Mouse (Mus musculus) layer of hippocampus, adult 9-10 months (tissue): Measurements from ENCODE around the gene Myo9a.
"Not testable (repeated sequence)": the region's sequence is repeated elsewhere in the genome, so short reads cannot be mapped to it uniquely, and the experiment has no call there.

ENCODE experiments used
- DNase-seq: peaks from one replicate; pipeline ENCODE4 v3.0.0; 2022; ENCODE audit warnings: low spot score

Gene Myo9a

DNA sequence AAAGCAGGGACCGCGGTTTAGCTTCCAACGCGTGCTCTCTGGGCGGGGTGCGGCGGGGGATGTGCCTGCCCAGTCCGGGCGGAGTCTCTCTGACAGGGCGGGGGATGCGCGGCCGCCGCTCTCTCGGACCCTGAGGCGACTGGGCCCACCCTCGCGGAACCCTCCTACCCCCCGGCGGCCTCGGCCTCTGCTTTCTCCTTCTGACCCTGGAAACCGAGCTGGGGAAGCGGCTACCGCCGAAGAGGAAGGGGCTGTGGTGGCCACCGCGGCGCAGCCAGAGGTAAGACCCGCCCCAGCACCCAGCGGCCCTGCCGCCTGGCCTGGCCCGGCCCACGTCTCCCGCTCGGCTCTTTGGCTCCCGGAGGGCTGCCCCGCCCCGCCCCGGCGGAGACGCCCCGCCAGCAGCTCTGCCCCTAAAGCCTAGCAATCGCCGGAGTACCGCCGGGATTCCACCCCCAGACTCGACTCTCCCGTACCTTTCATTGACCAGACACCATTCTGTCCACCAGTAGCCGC lies 428 bp downstream of the Myo9a start:
- DNase-seq: no peak

DNA sequence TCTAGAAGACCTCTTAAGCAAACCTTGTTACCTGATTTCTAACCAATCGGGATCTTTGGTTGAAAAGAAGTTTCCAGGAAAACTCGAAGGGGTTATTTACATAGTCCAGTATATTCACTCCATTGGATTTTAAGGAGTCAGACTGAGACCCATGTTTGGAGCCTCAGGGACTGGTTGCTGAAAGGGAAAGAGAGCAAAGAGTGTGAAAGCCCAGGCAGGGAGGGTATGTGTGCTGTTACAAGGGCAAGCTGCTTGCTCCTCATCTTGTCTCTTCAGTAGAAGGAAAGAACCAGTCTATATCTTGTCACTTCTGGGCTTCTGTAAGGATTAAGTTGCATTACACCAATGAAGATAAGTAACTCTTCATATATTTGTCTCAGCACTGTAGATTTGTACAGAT lies 1.3 kb downstream of the Myo9a start:
- no peak for DNase-seq

DNA sequence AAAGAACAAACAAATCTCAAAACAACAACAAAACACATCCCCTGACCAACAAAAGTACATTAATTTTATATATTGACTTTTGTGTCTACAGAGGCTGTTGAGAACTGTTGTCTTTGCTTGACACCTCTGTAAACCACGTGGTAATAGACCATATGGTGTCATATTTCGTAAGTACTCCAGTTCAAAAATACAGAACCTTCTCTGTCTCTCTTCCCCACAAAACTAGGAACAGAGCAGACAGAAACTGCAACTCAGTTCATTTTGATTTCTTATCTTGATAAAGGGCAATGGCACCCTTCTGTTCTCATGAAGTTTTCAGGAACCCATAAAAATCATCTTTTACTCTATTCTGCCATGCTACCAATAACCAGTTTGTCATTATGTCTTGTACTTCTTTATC lies 4.5 kb downstream of the Myo9a start:
- no peak for DNase-seq

DNA sequence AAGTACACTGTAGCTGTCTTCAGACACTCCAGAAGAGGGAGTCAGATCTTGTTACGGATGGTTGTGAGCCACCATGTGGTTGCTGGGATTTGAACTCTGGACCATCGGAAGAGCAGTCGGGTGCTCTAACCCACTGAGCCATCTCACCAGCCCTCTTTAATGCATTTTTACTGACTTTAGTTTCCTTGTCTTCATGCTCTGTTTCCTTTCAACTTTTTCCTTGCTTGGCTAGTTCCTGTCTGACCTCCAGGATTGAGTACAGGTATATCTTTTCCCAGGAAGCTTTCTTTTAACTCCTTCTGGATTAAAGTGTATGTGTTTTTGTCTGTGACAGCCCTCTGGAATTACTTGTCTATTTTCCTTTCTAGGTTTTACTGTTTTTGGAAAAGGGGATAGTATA lies 6.3 kb downstream of the Myo9a start:
- DNase-seq: not testable (repeated sequence)

DNA sequence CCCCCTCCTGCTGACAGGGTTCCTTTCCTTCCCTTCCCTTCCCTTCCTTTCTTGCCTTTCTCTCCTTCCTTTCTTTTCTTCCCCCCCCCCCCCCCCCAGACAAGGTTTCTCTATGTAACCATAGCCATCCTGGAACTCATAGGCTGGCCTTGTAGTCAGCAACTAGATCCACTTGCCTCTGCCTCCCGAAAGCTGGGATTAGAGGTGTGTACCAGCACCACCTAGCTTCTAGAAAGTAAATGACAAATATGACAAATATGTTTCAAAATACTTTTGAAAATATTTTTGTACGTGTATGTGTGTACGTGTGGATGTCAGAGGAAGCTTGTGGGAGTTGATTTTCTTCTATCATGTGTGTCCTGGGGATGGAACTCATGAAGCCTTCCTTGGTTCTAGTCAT lies 9.8 kb downstream of the Myo9a start:
- no peak for DNase-seq

DNA sequence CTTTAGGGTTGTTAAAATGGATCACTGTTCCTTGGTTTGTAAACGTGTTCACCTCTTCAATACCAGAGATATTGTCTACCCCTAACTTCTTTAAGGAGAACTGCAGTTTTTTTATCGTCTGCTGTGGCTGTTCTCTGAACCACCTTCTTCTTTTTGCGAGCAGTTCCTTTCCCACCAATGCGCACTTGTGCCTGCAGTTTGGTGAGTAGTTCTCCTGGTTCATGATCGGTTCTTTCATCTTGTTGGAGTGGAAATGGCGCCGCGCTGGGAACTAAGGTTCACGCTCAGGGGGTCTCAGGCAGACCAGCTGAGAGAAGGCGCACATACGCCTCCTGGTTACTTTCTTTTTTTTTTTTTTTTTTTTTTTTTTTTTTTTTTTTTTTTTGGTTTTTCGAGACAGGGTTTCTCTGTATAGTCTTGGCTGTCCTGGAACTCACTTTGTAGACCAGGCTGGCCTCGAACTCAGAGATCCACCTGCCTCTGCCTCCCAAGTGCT lies 16.3 kb downstream of the Myo9a start:
- not testable (repeated sequence) for DNase-seq

DNA sequence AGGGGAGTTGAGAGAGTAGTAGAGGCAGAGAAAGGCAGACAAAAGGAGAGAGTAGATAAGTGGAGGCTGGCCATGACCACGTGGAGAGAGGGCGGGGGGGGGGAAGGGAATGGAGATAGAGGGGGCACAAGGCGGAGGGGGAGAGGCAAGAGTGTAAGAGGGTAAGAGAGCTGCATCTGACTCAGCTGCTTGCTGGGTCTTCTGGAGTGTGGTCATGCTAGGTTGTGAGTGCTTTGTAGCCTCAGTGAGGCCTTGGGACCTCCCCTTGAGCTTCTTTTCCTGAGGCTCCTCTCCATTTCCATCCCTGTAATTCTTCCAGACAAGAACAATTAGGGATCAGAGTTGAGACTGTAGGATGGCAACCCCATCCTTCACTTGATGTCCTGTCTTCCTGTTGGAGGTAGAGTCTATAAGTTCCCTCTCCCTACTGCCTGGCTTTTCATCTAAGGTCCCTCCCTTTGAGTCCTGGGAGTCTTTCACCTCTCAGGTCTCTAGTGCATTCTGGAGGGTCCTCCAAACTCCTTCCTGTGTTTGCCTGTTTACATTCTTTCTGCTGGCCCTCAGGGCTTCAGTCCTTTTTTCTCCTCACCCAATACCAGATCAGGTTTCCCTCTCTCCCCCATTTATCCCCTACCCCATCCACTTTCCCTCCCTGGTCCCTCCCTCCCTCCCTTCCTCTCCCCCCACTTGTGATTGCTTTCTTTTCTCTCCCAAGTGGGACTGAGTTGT lies 55.5 kb downstream of the Myo9a start:
- not testable (repeated sequence) for DNase-seq

DNA sequence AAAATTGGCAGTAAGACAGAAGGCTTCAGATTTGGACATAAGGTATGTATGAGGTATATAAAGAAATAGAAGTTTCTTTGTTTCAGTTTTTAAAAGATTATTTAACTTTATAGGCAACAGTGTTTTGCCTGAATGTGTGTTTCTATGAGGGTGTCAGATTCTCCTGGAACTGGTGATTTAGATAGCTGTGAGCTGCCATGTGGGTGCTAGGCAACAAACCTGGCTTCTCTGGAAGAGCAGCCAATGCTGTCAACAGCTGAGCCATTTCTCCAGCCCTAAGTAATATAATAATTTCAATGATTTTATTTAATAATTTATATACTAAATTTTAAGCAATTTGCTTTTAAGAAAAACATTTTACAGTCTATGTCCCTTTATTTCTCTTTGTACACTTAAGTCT lies 133.9 kb downstream of the Myo9a start:
- DNase-seq: peak; percentile 8

DNA sequence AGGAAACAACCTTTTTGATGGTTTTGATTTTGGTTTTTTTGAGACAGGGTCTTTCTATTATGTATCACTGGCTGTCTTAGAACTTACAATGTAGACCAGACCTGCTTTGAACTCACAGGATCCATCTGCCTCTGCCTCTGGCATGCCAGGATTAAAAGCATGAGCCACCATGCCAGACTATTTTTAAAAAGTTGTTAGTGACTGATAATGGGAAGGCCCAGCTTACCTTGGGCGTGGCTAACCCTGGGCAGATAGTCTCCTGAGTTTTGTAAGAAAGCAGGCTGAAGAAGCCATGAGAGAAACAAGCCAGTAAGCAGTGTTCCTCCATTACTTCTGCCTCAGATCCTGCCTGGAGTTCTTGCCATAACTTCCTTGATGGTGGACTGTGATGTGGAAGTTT lies 152.7 kb downstream of the Myo9a start:
- no peak for DNase-seq

DNA sequence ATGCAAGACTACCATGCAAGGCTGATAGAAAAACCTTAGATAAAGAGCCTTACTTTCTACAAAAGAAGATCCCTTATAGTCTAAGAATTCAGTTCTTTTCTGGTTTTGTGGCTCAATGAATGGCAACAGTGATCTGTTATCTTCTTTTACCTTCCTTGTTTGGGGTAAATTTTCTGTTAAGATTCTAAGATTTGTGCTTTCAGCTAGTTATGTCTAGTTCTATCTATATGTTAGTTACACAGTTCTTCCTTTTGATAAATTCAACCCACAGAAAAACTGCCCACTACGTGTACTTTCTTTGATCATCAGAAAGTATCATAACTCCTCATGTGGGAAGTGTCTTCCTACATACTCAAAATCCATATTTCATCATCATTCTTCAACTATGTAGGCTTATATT lies 164.1 kb downstream of the Myo9a start:
- no peak for DNase-seq

DNA sequence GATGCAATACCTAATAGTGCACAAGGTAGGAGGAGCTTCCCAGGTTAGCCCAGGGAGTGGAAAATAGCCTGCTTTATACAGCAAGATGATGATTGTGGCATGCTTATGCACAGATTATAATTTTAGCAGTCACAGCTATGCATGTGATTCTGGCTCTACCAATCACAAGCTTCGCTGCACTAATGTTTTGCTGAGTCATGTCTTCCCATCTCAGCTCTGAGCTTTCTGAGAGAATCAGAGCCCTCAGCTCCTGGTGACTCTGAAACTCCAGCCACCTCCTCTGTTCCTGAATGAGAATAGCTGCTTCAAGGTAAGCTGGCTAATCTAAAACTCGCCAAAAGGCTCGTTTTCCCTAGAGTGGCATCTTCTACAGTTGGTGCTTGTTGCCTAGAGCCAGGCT lies 179.6 kb downstream of the Myo9a start:
- DNase-seq: no peak

DNA sequence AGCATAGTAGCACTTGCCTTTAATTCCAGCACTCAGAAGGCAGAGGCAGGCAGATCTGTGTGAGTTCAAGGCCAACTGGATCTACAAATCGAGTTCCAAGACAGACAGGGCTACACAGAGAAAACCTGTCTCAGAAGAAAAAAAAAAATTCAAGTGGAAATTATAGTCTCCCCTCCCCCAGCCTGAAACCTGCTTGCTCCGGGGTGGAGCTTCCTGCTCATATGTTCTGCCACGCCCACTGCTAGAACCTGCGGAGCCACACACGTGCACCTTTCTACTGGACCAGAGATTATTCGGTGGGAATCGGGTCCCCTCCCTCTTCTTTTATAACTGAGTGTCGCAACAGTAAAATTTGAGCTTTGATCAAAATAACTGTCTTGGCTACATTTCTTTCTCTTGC lies 185.2 kb downstream of the Myo9a start:
- not testable (repeated sequence) for DNase-seq

DNA sequence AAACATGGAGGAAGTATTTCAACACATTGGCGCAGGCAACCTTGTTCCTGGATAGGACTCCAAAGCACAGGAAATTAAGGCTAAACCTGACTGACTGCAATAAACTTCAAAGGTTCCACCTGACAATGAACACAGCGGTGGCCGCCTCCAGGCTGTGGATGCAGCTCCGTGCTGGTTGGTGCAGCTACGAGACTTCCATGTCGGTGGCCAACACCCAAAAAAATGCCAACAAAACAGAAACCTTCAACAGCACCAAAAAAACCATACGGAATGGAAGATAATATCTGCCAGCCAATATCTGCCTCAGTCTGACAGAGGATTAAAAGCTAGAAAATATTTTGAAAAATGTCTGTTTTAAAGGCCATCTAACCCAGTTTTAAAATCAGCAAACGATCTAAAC lies 187.8 kb downstream of the Myo9a start:
- DNase-seq: no peak

DNA sequence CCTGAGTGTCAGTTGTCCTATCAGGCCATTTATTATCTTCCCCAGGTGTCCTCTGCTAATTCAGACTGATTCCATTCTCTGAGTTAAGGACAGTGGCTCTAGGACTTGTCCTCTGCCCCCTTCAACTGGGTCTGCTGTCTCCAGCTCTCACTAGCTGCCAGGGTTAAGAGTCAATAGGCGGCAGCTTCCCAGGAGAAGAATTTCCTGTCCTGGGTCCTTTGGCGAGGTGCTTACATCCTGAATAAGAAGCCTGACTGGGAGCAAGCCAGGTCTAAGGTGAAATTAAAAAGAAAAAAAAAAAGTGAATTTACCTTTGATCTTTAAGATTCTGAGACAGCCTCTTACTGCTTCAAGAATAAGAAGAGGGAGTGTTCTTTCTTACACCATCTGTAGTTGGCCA lies 189.0 kb downstream of the Myo9a start:
- no peak for DNase-seq

DNA sequence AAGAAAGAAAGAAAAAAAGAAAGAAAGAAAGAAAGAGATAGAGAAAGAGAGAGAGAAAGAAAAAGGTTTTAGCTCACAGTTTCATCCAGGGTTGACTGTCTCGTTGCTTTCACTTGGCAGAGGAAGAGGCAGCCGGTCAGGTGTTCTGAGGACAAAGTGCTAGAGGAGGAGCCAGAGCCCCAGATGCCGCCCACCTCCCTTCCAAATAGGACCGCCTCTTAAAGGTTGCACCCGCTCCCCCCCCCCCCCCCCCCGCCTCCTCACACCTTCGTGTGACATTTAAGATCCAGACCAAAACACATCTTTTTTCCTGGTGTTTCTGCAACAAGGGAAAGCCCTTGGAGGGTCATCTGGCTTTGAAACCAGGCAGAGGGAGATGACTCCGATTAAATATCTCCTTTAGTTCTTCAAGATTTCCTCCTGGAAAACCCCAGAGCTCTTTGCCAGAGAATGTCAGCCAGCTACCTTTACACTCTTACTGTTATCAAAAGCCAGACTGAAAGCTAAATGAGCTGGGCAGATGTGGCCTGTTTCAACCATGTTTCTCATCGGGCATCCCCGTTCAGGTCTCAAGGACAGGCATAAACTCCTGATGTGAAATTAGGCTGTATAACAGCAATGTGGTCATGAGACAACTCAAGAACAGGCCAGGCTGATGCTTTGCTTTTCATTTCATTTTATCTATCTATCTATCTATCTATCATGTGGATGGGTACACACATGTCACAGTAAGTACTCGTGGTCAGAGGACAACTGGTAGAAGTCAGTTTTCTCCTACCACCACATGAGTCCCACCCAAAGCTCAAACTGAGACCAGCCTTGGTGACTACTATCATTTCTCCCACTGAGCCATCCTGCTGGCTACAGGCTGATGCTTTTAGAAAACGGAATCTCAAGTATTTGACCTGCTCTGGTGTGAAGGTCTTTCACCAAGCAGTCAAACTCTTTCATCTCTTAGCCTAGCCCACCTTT lies 190.5 kb downstream of the Myo9a start:
- no peak for DNase-seq

DNA sequence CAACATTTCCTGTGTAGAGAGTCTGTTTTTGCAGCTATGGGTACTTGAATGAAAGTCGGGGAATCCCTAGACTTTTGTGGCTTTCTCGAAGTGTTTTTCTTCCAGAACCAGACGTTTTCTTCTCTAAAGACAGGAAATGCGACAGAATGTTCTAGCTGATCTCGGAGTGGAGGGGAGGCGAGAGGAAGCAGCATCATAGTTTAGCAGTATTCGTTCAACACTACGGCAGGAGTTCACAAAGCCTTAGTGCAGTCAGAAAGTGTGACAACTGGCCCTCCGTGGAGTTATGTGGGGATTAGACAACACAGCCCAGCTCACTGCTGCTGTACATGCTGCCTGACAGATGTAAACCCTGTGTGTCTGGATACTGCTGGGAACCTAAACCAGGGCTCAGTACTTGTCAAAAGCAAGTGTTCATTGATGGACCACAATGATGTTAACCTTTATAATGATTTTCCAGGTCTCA lies 191.2 kb downstream of the Myo9a start:
- no peak for DNase-seq

DNA sequence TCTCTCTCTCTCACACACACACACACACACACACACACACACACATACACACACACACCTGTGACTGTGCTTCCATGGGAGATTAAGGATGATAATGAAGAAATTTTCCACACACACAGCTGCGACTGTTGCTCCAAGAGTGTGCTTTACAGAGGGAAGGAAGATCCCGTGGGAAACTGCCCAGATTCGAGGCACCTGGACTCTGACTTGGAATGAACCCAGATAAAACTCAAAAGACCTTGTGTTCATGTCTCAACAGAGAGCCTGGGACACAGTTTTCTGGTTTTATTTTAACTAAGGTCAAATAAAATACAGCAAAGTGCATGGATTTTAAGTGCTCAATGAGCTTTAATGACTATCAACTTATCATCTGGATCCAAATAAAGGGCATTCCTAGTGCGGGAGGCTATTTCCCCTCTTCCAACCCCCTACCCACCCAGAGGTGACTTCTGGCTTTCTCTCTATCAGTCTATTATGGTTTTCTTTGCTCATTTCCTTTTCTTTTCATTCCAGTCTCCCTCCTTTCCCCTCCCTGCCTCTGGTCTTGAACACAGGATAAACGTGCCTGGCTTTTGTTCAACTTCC lies 191.9 kb downstream of the Myo9a start:
- no peak for DNase-seq

DNA sequence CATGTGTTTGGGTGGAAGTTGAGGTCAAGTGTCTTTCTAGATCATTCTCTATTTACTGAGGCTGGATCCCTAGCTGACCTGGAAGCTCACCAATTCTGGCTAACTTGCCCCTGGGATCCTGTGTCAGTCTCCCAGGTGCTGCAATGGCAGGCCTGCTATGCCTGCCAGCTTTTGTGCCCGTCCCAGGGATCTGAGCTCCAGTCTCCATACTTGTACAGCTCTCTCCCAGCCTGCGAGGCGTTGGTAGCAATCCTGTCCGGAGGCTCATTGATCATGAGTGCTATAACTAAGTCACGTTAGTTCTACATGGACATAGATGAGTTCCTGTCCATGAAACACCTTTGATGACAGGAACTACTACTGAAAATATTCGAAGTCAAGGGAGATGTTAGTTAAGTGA lies 193.1 kb downstream of the Myo9a start:
- no peak for DNase-seq

DNA sequence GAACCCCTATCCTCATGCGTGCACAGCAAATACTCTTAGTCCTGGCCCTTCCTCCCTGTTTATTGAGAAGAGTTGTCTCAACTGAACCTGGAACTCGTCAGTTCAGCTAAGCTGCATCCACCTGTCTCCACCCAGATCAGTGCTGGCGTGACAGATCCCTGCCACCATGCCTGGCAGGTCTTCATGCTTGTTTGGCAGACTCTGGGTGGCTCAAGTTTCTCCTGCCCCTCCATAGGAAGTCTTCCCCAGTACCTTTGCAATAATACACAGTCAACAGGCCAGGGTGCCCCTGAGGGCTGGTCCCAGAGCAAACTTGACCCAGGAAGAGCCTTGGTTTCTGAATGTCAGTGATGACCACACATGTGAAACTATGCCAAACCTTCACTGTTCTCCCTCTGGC lies 194.5 kb downstream of the Myo9a start:
- DNase-seq: no peak

DNA sequence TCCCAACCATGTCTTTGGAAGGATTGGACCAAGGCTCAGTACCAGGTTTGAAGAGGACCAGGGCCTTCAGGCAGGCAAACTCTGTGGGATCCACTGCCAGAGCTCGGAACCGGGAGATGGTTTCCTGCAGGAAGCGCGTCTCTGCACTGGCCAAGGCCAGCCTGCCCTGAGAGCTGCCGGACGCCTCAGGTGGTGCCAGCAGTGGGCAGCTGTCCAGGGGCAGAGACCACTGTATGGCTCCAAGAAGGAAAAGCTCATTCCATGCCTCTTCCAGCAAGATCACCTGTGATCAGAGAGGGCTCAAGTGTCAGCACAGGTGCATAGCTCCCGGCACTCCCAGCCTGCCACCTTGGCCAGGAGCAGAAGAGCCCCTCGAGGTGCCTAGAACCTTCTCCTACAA lies 196.6 kb downstream of the Myo9a start:
- DNase-seq: no peak

DNA sequence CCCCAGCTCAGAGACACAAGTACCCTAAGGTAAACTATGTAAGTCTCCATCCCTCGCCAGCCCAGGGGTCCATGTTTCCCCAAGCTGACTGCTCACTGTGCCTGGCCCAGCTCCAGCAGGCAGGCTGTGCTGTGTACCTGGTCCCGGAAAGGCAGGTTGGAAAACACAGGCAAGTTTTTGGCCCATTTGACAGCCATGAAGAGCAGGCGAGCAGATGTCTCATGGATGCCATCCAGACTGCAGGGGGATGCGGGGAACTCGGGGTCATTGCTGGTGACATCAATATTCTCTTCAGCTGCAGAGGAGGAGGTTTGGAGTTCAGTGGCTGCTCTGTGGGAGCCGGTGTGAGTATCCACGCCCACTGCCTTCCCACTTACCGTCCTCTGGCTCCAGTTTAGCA lies 197.5 kb downstream of the Myo9a start:
- DNase-seq: no peak

DNA sequence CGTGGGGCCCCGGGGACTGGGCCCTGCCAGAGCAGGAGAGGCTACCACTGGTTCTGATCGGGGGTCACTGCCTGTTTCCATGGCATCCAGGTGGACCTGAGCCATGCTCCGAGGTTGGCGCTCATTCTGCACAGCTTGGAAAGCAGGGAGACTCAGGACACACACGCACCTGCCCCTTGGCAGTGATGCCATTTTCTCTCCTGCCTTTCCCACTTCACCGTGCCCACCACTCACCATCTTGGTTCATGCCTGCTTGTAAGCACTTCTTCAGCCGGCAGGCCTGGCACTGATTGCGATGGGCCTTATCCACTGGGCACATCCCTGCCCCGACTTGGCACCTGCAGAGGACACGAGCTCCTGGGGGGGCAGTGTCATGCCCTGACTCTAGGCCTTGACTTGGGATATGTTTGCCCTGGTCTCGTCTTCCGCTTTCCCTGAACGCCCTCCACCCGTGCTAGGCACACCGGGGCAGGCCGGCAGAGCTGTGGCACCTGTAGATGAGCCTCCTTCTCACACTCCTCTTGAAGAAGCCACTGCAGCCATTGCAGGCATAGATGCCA lies 198.1 kb downstream of the Myo9a start:
- no peak for DNase-seq
